Mouse (Mus musculus): ENCODE results near the gene Kcnip4.

Kcnip4 gene

DNA sequence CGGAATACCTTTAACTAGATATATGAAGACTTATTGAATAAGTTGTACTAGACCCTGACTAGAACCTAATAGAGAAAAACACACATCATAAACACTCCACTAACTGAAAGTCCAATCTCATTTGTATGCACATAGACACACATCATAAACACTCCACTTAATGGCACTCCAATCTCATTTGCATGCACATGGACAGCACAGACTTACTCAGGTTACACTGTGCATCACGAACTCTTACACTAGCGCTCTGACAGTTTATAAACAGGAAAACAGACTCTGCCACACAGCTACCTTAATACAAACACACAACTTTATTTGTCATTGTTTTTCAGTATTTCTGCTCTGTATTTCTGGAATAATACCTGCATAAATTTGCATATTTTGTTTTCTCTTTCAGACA is 168.3 kb downstream of the Kcnip4 start:
- DNase-seq (ENCODE audit: low spot score in 2 of 2) = no peak

DNA sequence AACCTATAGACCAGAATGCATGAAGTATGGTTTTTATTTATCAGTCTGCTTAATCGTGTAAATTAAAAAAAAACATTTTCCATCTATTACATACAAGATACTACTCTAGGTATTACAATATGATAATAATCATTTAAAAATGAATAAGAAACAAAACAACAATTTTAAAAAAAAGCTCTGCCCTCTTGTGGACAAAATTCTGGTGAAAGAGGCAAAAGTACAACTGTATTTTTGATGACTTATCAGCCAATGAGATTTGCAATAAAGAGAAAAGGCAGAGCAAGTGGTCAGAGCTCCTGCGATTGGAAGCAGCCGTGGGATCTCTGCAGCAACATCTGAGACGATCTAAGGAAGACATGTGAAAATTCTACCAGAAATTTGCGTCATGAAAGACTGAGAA is 172.6 kb downstream of the Kcnip4 start:
- no peak for DNase-seq (ENCODE audit: low spot score in 2 of 2)

GRCm38 (mm10) chr5:49350126-49350909 is 174.4 kb downstream of the Kcnip4 start:
- DNase-seq (ENCODE audit: low spot score in 2 of 2) = peak; percentile 26 to 42

DNA sequence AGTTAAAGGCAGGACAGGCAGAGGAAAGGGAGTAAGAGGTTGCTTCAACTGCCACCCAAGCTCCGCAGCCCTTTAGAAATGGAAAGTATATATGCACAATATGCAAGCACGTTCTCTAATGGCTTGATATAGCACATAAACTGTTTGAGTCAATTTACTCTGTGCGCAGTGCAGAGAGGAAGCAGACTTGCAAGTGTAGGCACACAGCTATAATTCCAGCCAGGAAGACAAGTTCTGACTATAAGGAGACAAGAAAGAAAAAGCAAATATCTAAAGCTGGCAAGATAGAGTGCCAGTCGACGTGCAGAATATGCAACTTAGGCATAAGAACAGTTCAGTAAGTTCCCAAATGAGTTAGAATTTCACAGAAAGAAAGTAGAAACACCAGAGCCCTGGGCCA is 175.2 kb downstream of the Kcnip4 start:
- no peak for DNase-seq (ENCODE audit: low spot score in 2 of 2)

DNA sequence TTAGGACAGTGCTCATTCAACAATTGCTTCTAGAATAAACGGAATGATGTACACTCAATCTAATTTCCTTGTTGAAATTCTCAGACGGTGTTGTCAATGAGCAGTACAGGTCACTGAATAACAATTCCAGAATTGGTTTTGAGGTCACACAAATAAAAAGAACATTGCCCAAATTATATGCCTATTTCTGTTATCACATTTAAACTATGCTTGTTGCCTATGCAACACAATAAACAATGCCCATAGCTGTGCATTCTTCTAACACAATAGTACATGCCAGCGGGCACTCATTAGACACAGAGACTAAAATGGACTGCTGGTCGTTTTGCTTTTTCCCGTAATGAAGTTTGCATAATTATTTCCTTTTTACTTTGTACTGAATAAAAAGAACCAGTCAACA is 176.2 kb downstream of the Kcnip4 start:
- no peak for DNase-seq (ENCODE audit: low spot score in 2 of 2)

DNA sequence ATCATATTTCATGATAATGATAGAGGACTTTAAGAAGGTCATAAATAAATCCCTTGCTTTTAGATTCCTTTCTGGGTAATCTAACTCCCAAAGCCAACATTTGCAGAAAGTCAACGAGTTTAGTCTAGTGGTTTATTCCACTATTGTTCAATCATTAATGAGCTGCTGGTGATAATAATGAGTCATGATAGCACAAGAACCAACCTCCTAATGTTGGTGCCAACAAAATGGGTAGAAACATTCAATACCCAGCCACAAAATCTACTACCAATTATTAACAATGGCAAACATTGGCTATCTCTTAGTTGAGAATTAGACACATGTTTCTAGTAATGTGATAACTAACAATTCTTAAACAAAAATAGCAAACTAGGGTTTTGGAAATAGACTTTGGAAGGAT is 180.1 kb downstream of the Kcnip4 start:
- DNase-seq (ENCODE audit: low spot score in 2 of 2) = no peak

GRCm38 (mm10) chr5:49337164-49337563 is 187.5 kb downstream of the Kcnip4 start:
- DNase-seq (ENCODE audit: low spot score in 2 of 2) = no peak

- no peak for DNase-seq (ENCODE audit: low spot score in 2 of 2)
Observed at GRCm38 (mm10) chr5:49333063-49333462, 191.6 kb downstream of the Kcnip4 start.

DNA sequence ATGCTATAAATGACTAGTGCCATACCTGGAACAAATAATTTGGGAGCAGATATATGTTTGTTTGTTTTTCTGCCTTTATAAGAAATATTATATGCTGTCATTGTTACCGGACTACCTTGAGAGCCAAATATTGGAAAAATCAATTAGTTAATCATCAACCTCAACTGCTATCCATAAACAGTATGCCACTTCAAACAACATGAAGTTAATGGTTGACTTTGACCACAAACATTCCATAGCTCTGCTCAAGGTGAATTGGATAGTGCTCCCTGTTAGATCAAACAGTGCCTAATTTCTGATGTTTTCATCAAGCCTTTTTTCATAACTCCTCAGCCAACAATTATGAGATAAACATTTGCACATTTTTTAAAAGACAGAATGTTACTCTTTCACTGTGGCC is 195.7 kb downstream of the Kcnip4 start:
- DNase-seq (ENCODE audit: low spot score in 2 of 2) = no peak

GRCm38 (mm10) chr5:49318661-49319060 is 206.0 kb downstream of the Kcnip4 start:
- DNase-seq (ENCODE audit: low spot score in 2 of 2) = no peak

DNA sequence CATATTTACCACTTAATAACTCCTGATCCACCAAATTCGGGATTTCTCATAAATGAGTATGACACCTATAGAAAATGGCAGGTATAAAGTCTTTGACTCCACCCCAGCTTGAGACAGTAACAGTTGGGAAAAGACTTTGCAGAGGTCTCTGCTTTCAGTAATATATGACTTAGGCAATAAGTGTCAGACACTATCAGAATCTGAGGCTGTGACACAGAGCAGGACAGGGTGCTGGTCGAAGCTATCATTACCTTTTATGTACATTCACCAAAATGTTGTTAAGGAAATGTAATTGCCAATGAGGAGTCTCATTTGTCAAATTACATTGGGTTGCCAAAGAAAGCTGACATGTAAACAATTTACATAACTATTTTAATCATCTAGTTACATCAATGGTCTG is 206.8 kb downstream of the Kcnip4 start:
- DNase-seq (ENCODE audit: low spot score in 2 of 2) = no peak

DNA sequence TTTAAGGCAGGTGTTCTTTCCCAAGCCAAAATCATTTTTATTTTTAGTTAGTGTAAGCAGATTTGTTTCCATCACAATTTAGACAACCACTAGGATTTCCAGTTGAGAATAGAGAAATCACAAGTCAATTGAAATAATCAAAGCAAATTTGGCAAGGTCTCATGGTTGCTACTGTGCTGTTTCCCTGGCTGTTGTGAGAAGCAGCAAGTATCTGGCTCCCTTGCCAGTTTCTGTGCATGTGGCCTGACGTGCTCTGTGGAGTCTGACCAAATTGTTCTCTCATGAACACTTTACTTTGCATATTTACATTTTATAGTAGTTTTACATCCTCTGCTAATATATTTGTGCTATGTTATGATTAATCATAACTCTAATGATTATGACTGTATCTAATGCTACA is 217.9 kb downstream of the Kcnip4 start:
- no peak for DNase-seq (ENCODE audit: low spot score in 2 of 2)

DNA sequence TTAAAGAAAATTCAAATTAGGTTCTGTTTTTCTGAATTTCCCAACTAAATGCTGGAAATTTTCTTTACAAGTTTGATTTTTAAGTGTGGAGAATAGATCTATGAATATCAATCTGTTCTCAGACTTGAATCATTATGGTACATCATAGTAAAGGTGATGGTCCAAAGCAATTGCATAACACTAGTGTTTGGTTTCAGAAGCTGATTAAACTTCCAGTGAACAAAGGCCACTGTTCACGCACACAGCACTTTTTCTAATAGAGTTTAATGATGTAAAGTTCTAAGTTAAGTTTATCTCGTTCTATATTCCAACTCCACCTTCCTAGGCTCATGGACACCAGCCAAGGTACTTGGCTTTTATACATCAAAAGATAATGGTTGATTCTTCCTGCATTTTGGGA is 219.4 kb downstream of the Kcnip4 start:
- no peak for DNase-seq (ENCODE audit: low spot score in 2 of 2)

DNA sequence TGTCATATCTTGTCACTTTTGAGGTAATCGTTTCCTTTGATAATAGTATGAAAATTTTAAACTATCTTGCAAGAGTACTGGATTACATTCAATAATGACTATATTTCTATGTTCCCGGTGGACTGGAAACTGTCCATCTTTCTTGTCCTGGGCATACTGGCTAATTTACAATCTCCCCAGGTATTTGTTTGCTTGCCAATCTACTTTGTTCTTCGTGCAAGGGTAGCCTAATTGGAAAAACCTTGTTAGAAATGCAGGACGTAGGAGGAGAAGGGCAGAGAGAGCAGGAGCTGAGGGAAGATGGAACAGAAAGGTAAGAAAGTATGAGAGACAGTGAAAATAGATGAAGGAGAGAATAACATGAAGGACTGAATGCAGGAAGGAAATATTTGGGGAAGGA is 226.1 kb downstream of the Kcnip4 start:
- DNase-seq (ENCODE audit: low spot score in 2 of 2) = no peak

DNA sequence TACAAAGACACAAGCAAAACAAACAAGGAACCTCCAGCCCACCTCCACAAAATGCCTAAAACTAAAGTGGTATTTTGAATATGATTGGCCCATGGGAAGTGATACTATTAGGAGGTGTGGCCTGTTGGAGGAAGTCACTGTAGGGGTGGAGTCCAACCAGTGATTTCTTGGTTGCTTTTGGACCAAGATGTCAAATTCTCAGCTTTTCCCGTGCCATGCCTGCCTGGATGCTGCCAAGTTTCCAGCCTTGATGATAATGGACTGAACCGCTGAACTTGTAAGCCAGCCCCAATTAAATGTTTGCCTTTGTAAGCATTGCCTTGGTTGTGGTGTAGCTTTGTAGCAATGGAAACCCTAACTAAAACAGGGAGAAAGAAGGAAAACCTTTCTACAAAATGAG is 232.3 kb downstream of the Kcnip4 start:
- no peak for DNase-seq (ENCODE audit: low spot score in 2 of 2)

DNA sequence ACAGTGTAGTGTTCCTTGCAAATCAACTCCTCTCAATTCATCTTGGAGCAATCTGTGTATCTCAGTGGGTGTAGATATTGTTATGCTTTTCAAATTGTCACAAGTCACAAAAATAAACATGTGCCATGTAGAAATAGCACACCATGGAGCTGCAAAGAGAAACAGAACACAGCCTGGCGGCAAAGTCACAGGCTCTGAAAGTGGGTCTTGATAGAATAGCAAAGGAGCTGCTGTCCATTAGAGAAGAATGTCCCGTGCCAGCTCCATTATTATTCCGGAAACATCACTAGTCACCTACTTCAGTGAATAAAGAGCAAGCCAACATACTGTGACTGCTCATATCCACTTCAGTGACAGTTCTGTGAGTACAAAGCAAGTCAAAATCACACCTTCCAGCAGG is 232.9 kb downstream of the Kcnip4 start:
- peak in 1 of 2 experiments; percentile 20 for DNase-seq (ENCODE audit: low spot score in 2 of 2)

GRCm38 (mm10) chr5:49285455-49286135 is 239.1 kb downstream of the Kcnip4 start:
- peak in 1 of 2 experiments; percentile 12 for DNase-seq (ENCODE audit: low spot score in 2 of 2)

DNA sequence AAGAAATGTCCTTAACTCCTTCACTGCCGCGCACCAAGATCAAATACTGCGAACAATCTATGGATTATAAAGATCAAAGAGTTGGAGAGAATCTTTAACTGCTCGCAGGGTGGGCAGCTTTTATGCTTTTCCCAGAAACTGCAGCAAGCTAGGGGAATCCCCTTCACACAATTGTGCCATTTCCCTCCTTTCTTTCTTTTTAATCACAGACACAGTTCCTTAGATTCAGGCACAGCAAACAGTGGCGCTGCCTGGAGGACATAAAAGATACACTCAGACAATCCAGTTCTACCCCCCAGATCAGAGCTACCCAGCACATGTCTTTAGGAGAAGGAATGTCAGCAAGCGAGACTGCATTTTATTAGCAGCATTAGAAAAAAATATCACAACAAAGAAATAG is 239.9 kb downstream of the Kcnip4 start:
- DNase-seq (ENCODE audit: low spot score in 2 of 2) = no peak

DNA sequence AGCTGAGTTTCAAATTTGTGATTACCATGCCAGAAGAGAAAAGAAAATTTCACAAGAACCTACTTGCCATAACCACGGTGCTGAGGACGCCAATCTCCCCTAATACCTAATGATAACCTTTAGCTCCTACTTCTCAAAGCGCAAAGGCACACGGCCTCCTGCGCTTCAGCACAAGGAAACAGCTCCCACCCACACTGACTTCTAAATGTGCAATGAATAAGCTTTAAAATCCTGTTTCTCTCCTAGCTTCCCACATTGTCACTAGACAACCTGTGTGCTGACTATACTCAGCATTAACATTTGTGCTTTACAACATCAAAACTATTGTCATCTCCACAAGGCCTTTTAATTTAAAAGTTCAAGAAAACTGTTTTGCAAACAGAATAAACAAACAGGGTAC is 241.3 kb downstream of the Kcnip4 start:
- DNase-seq (ENCODE audit: low spot score in 2 of 2) = no peak

DNA sequence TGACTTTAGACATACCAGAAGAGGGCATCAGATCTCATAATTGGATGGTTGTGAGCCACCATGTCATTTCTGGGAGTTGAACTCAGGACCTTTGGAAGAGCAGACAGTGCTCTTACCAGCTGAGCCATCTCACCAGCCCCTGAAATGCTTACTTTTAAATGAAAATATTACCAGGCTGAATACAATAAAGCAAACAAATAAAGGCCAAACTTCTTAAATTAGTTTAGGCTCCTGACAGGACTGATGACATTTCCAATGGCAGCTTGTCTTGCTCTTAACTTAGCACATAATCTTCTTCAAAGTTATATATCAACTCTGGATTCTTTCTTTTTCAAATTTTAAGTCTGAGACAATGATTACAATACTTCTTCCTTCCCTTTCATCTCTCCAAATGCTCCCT is 252.8 kb downstream of the Kcnip4 start:
- DNase-seq (ENCODE audit: low spot score in 2 of 2) = no peak

- DNase-seq (ENCODE audit: low spot score in 2 of 2) = no peak
Observed at GRCm38 (mm10) chr5:49268807-49269206, 255.9 kb downstream of the Kcnip4 start.

DNA sequence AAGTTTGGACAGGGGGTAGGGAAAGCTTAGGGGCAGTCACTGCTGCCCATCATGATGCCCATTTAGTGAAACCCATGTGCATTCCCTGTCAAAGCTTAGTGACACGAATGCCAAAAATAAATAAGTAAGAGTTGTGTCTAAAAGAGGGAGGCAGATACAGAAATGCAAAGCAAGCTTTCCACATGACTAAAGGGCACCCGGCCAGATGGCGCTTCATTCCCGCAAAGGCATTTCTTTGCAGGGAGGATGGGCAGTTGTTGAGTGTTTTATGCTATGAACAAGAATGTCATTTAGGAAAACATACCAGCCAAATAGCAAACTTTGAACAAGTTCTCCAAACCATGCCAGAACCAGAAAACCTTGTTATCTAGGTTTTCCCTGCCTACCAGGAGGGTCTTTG is 265.4 kb downstream of the Kcnip4 start:
- peak in 1 of 2 experiments; percentile 8 for DNase-seq (ENCODE audit: low spot score in 2 of 2)

DNA sequence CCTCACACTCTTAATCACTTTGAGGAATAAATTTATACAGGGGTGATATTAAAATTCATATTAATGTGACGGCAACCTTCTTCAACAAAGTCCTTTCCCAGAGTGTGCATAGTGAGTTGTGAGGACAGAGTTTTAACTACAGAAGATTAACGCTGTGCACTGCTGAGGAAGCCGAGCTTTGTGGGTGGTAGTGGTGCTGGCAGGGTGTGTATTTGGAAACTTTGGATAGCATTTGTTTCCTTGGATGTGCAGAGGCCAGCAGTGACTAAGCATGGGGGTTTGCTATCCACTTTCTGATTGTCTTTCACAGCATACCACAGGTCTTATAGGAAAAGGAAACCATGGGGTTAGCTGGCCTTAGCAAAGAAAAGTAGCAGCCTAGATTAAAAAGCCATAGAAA is 267.9 kb downstream of the Kcnip4 start:
- DNase-seq (ENCODE audit: low spot score in 2 of 2) = no peak

Data from right cerebral cortex, postnatal 36 days (tissue).